Mouse (Mus musculus) MEL-GATA-1-ER (cell line): ENCODE data around the gene Arvcf.

Experiments used
- DNase-seq: peaks from one replicate; pipeline ENCODE4 v3.0.0-alpha.2; 2012; ENCODE audit warnings: low read depth; ENCODE audit errors: extremely low read depth

Arvcf gene

DNA sequence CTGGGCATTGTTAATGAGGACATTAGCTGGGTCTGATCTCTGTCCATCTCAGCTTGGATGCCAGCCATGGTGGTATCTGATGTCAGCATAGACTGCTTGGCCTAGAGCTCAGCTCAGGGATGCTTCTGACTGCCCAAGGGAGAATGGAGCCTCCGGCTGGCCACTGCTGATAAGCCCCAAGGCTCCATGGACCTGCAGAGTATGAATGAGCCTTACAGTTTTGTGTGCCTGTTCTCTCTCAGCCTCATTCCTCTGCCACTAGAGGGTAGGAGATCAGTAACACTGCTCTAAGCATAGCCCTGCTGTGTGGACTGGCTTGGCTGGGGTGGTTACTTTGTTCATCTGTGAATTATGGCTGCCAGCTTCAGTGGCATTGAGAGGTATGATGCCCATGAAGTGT lies 5.1 kb downstream of the Arvcf start:
- DNase-seq, result no peak

- no peak for DNase-seq
These were observed 9.0 kb downstream of the Arvcf start for GRCm38 (mm10) chr16:18356961-18357360.

- no peak for DNase-seq
These were observed 10.0 kb downstream of the Arvcf start for GRCm38 (mm10) chr16:18357977-18358376.

DNA sequence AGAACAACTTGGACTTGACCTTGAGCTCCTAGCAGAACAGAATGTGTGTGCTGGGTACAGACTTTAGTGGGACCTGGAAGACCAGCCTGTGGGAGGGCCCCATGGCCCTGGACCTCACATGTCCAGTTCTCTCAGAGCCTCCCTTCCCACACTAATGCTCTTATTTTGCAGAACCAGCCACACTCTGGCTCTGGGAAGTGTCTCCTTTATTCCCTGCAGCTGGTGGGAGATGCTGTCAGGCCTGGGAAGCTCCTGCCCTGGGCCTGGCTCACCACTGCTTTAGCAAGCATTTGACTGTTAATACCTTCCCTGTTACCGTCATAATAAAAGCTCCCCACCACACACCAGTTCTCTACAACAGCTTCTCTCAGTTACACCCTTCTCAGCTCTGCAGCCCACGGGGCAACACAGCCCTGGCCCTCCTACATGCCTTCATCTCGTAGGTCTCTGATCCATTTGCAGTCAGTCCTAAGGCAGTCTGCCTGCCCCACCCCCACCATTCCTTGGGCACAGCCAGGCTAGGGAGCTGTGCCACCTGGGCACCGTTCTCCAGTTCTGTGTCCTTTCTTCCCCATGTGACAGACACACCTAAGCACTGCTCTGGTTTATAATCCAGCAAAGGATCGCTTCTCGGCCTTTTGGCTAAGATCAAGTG lies 12.3 kb downstream of the Arvcf start:
- DNase-seq, result no peak

DNA sequence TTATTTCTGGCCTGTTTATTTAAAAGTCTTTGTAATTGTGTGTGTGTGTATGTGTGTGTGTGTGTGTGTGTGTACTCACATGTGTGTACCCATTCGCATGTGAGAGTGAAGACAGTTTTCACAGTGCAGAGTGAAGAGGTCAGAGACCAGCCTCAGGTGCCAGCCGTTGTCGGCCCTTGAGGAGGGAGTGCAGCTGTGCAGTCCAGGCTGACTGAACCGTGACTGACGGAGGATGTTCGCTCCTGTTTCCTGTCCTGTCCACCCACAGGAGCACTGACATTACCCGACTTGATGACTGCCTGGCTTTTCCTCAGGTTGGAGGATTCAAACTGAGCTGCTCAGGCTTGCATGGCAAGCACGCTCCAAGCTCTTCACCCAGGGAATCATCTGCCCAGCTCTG lies 15.0 kb downstream of the Arvcf start:
- no peak for DNase-seq

GRCm38 (mm10) chr16:18366849-18367248 lies 18.9 kb downstream of the Arvcf start:
- DNase-seq, result no peak

DNA sequence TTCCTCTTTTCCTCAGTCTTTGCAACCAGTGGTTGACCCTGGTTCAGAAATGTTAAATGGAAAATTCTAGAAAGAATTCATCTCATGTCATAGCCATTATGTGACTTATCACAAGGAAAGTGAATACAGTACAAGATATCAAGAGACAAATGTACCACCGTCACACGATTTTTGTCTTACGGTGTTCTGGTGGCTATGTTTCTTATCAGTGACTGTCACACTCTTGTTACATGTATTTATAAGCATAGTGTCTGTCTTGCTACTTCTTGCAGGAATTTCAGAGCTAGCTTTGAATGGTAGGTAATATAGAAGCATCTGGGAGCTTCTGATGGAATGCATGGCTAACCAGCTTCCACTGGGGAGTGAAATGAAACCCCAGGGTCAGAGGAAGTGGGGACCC lies 22.2 kb downstream of the Arvcf start:
- DNase-seq, result no peak

- no peak for DNase-seq
These were observed 25.6 kb downstream of the Arvcf start for GRCm38 (mm10) chr16:18373632-18374031.

DNA sequence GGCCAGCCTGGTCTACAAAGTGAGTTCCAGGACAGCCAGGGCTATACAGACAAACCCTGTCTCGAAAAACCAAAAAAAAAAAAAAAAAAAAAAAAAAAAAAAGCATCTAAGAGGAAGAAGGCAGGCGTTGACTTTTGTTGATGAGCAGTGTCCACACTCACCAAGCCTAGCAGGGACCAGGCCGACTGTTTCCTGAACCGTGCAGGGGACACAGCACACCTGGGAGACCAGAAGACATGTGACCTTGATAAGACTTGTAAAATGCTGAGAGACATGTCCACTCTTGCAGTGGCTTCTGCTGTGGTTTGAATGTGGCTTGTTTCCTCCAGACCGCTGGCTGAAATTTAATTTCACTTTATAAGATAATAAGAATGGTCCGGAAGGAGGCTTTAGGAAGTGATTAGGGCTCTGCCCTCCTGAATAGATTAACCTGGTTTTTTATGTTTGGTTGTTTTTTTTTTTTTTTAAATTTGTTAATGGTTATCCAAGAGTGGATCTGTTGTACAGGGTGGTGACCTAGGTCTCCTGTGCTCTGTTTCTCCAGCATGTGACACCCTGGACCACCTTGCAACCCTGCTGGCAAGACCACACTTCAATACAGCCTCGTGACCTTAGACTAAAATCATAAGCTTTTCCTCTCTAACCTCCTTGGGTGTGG lies 28.4 kb downstream of the Arvcf start:
- no peak for DNase-seq

- no peak for DNase-seq
These were observed 29.2 kb downstream of the Arvcf start for GRCm38 (mm10) chr16:18377203-18377602.

GRCm38 (mm10) chr16:18378489-18378888 lies 30.5 kb downstream of the Arvcf start:
- no peak for DNase-seq

DNA sequence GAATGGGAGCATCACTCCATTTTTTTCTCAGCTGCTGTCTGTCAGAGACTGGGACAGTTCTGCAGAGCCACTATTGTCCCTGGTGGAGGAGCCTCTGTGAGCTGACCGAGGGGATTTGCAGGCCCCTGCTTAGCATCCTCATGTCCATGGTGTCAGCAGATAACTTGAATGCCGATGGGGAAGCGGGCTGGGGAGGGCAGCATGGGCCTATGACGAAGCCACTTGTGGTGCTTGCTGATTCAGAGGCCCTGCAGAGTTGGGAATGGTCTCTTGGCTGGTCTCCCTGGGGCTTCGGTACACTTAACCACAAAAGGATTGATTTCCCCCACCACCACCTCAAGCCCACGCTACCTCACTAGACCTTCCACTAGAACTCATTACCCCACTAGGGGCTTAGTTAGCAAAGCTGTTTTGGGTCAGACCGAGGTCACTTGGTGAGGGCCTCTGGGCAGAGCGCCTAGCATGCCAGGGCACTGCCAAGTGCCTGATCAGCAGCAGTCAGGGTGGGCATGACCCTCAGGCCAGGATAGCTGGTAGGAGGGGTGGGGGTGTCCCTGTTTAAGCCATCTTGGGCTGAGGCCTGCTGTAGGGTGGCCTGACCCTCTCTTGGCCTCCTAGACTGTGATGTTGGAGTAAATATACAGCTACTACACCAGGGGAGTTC lies 31.5 kb downstream of the Arvcf start:
- DNase-seq, result no peak

DNA sequence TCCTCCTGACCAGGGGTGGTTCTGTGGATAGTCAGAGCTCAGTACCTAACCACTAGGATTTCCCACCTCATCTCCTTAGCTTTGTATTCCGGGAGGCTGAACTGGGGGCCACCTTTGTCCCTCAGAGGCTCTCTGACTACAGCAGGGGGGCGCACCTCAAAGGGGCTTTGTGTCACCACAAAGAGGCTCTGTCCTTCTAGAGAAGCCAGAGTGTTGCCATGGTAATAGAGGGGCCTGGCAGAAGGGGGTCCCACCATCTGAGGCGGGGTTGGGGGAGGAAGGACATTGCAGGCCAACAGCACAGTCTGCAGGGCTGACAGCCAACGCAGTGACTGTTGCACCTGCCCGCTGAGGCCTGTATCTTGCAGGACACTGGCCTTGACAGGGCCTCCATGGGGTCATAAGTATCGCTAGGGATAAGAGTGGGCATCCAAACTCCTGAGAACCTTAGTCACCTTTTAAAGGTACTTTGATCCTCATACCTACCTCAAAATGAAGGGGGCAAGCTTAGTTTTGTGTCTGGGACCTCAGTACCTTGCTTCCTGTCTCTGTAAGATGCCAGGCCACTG lies 32.6 kb downstream of the Arvcf start:
- no peak for DNase-seq

GRCm38 (mm10) chr16:18381621-18382258 lies 33.8 kb downstream of the Arvcf start:
- DNase-seq, result no peak

- DNase-seq, result no peak
These were observed 35.2 kb downstream of the Arvcf start for GRCm38 (mm10) chr16:18383045-18383726.

GRCm38 (mm10) chr16:18383756-18384155 lies 35.8 kb downstream of the Arvcf start:
- DNase-seq, result no peak

GRCm38 (mm10) chr16:18384211-18384610 lies 36.2 kb downstream of the Arvcf start:
- DNase-seq, result no peak

DNA sequence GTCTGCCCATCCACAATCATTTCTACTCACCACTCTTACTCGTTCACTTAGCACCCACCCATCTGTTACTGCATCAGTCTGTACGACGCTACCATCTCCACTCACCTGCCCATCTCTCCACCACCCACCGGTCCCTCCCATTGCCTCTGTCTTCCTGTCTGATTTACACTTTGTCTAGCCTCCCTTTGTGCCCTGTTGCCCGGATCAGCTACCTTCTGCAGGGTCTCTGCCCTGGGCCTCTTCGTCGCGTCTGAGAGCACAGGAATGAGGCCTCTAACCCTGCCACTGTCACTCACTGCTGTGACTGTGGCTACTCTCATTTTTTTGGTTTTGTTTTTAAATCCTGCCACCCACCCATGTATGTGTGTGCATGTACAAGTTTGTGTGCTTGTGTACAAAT lies 36.7 kb downstream of the Arvcf start:
- no peak for DNase-seq

DNA sequence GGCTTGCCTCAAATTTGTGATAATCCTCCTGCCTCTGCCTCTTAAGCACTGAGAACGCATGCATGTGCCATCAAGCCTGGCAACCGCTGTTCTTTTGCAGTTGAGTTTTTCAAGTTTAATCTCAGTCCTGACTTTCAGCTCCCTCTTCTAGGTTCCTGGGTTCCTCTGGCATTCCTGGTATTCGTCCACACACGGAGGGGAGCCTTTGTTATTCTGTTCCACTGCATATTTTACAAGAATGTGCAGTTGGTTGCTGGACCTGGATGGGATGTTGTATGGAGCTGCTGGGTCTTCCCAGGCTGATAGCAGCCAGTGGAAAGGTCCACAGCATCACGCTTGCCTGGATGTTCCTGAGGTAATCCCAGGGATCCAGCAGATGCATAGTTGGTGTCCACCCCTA lies 37.4 kb downstream of the Arvcf start:
- no peak for DNase-seq

DNA sequence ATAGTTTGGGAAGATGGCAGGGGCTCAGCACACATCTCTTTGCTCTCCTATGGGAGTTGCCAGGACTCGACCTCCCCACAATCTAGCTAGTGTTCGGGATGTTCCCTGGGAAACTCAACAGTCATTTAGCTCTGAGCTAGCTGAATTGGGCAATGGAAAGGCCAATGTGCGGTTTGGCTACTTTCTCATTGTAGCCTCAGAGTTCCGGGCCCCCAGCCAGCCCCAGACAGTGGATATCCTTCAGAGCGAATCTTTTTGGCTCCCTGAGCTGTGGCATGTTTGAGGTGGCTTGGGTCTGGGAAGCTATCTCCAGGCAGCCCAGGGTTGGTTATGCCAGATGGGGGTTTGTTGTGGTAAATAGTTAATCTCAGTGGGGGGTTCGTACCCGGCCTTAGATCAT lies 38.5 kb downstream of the Arvcf start:
- no peak for DNase-seq

DNA sequence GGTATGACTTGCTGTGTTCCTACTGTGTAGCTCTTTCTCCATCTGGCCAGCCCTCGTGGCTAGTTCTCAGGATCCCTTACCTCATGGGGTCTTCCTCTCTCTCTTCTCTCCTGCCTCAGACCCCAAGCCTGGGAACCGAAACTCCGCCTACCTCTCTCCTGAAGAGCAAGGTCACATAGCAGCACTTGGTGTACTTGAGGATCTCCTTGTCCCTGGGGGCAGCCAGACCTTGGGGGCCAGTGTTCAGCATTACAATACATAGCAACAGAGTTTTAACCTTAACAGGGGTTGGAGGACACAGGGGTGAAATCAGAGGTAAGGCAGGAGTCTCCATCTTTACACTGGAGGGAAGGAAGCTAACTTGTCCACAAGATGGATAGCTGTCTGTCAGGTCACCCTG lies 39.0 kb downstream of the Arvcf start:
- DNase-seq, result no peak
